Mouse (Mus musculus): ENCODE measurements at regions not wholly inside any gene's neighbourhood (a gene's known extent, or its start where the extent isn't known, plus 50 kb on each side); places are given as distances from the start of the nearest gene placed in this dataset.

GRCm38 (mm10) chr12:98069110-98069509 is 190.1 kb downstream of the Galc start:
- Histone ChIP-seq H3K4me2 (no peak overlapping the region), H3K36me3 (no peaks in the 10 kb centered on the region), H3K4me3 (no peak overlapping the region), H3K27ac (no peak overlapping the region), H3K27me3 (no peaks in the 10 kb centered on the region), H3K9ac (no peak overlapping the region), H3K4me1 (no peaks in the 10 kb centered on the region), H3K9me3 (no peaks in the 10 kb centered on the region)
- no peak for ATAC-seq (ENCODE audit: insufficient number of reproducible peaks, low FRiP score, low TSS enrichment, low read depth)
- WGBS = 44% methylated on average over 2 of the region's 2 CpGs

GRCm38 (mm10) chr12:98059419-98060180 is 199.7 kb downstream of the Galc start:
- ATAC-seq (ENCODE audit: insufficient number of reproducible peaks, low FRiP score, low TSS enrichment, low read depth) = no peak
- Histone ChIP-seq H3K9ac (no peak overlapping the region), H3K4me1 (no peaks in the 10 kb centered on the region), H3K9me3 (no peaks in the 10 kb centered on the region), H3K4me3 (no peak overlapping the region), H3K36me3 (no peaks in the 10 kb centered on the region), H3K4me2 (no peak overlapping the region), H3K27me3 (no peaks in the 10 kb centered on the region), H3K27ac (no peak overlapping the region)
- 69% methylated on average over 7 of the region's 7 CpGs for WGBS

DNA sequence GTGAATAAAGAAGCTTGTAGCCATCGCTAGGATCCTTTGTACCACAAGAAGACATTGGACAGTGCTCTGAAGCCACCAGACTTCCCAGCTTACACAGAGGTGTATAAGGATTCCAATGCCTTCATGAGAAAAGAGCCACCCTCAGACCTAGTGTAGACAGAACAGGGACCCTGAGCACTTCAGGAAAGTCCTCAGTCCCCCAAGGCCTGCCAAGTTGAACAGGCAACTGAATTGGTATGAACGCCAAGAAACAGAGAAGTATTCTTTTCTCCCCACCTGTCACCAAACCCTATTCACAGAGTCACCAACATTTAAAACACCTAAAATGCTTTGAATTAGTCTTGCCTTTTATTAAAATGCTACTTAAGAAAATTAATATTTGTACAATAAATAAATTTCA is 200.3 kb downstream of the Galc start:
- Histone ChIP-seq H3K9me3 (no peaks in the 10 kb centered on the region), H3K4me1 (no peaks in the 10 kb centered on the region), H3K4me3 (no peak overlapping the region), H3K9ac (no peak overlapping the region), H3K27ac (no peak overlapping the region), H3K27me3 (no peaks in the 10 kb centered on the region), H3K4me2 (no peak overlapping the region), H3K36me3 (no peaks in the 10 kb centered on the region)
- 85% methylated on average over 2 of the region's 2 CpGs for WGBS
- ATAC-seq (ENCODE audit: insufficient number of reproducible peaks, low FRiP score, low TSS enrichment, low read depth) = no peak

DNA sequence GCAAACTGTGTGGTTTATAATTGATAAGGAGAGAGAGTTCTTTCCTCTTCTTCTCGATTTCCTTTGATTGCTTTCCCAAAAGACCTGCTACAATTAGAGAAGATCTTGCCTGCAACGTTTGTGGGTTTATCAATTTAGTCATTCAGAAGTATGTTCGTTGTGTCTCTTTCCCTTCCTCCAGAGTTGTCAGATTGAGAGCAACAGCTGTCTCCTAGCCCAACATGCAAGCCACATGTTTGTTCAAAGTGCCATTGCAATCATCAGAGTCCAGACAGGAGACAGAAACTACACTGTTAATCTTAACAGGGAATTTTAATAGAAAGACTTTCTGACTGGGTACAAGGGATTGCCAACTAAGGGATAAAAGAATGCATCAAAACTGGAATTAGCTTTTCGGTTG is 208.3 kb downstream of the Galc start:
- Histone ChIP-seq H3K4me3 (no peak overlapping the region), H3K27ac (no peak overlapping the region), H3K36me3 (no peaks in the 10 kb centered on the region), H3K4me1 (0 out of 2 replicates have a peak, but pooled peaks cover 6% of the 10 kb centered on the region), H3K9me3 (no peaks in the 10 kb centered on the region), H3K4me2 (no peak overlapping the region), H3K27me3 (no peaks in the 10 kb centered on the region), H3K9ac (no peak overlapping the region)
- ATAC-seq (ENCODE audit: insufficient number of reproducible peaks, low FRiP score, low TSS enrichment, low read depth) = no peak
- WGBS = 48% methylated on average over 4 of the region's 4 CpGs

DNA sequence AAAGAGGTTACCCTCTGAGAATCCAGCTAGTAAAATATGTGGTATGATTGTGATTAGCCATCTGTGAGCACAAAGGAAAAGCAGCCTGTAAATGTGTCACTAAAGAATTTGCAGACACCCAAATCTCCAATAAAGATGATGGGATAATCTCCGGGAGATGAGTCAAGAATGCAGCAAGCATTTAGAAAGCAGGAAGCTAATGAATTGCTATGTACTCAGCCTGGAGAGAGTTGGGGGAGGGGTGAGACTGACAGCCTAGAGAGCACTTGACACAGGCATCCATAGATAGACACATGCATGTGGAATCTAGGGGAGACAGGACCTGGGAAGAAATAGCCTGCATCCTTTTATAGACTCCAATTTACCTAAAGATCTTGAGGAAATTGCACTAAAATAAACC is 208.8 kb downstream of the Galc start:
- H3K4me1 ChIP-seq = 0 out of 2 replicates have a peak, but pooled peaks cover 6% of the 10 kb centered on the region

GRCm38 (mm10) chr12:98050057-98050456 is 209.2 kb downstream of the Galc start:
- Histone ChIP-seq H3K9me3 (no peaks in the 10 kb centered on the region), H3K4me2 (no peak overlapping the region), H3K9ac (no peak overlapping the region), H3K27me3 (no peaks in the 10 kb centered on the region), H3K27ac (no peak overlapping the region), H3K4me3 (no peak overlapping the region), H3K4me1 (0 out of 2 replicates have a peak, but pooled peaks cover 6% of the 10 kb centered on the region), H3K36me3 (no peaks in the 10 kb centered on the region)
- 11% methylated on average over 5 of the region's 5 CpGs for WGBS
- ATAC-seq (ENCODE audit: insufficient number of reproducible peaks, low FRiP score, low TSS enrichment, low read depth) = no peak

More for the DNA sequence above, 208.8 kb downstream of the Galc start:
- Histone ChIP-seq H3K27me3 (no peaks in the 10 kb centered on the region), H3K36me3 (no peaks in the 10 kb centered on the region), H3K9ac (no peak overlapping the region), H3K9me3 (no peaks in the 10 kb centered on the region), H3K27ac (no peak overlapping the region), H3K4me2 (no peak overlapping the region), H3K4me3 (no peak overlapping the region)
- 7% methylated on average over 1 of the region's 1 CpGs for WGBS
- ATAC-seq (ENCODE audit: insufficient number of reproducible peaks, low FRiP score, low TSS enrichment, low read depth) = peak; percentile 30; the same call in 1 of the 2 replicates

DNA sequence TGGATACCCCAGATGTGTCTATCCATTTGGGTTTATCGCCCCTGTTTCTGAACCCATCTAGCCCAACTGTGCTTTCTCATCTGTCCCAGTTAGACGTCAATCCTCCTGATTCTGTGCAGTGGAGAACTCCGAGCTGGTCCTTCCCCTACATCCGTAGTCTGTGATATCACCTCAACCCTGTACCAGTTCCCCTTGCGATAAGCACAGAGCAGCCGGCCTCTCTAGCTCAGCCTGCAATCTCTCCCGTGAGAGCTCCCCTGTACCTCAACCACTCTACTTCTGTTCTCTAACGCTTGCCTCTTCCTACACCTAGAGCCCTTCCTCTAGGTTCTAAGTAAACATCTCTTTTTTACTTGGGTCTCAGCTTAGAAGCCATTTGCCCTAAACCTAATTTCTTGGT is 211.5 kb downstream of the Galc start:
- no peak overlapping the region for H3K4me2 ChIP-seq
- no peak overlapping the region for H3K27ac ChIP-seq
- H3K4me3 ChIP-seq = no peak overlapping the region
- WGBS = 85% methylated on average over 8 of the region's 8 CpGs
- H3K27me3 ChIP-seq = no peaks in the 10 kb centered on the region
- H3K9me3 ChIP-seq = no peaks in the 10 kb centered on the region
- ATAC-seq (ENCODE audit: insufficient number of reproducible peaks, low FRiP score, low TSS enrichment, low read depth) = no peak
- no peak overlapping the region for H3K9ac ChIP-seq
- 0 out of 2 replicates have a peak, but pooled peaks cover 6% of the 10 kb centered on the region for H3K4me1 ChIP-seq
- H3K36me3 ChIP-seq = no peaks in the 10 kb centered on the region

DNA sequence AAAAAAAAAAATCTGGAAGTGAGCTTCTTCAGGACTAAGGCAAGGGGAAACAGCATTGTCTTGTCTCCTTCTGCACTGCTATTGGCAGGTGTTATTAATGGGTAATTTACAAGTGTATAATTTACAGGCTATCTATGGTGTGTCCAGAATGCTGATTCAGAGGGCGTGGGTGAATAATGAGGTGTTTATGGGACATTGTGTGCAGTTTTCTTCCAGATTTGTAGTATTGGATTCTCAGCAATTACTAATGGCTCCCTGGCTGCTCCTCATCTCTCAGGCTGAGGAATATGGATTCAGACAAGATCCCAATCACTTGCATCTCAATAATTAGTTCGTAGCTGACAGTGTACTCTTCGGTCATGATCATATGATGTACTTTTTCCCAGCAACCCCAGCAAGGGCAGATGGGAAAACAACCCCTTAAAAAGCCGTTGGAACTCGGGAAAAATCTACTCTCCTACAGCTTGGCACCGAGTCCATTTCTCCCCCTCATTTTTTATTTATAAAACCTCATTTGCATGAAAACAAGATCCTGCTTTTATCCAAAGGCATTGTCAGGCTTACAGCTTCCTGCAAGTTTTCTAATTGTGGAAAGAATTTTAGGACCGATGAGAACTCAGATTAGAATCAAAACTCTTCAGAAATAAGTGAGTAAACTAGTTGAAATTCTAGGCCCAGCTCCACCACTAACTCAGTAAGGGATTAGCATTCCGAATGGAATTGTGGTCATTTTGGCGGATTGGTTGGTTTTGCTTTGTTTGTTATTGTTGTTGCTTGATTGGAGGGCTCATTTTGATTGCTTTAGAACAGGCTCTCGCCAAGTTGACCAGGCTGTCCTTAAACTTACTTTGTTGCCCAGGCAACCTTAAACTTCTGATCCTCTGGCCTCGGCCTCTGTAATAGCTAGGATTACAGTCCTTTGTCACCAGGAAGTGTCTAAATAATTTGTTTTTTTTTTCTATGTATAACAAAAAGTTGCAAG is 212.5 kb downstream of the Galc start:
- Histone ChIP-seq H3K36me3 (no peaks in the 10 kb centered on the region), H3K27ac (no peak overlapping the region), H3K9ac (no peak overlapping the region), H3K4me1 (0 out of 2 replicates have a peak, but pooled peaks cover 6% of the 10 kb centered on the region), H3K27me3 (no peaks in the 10 kb centered on the region), H3K4me3 (no peak overlapping the region), H3K9me3 (no peaks in the 10 kb centered on the region), H3K4me2 (no peak overlapping the region)
- ATAC-seq (ENCODE audit: insufficient number of reproducible peaks, low FRiP score, low TSS enrichment, low read depth) = no peak
- WGBS = 71% methylated on average over 11 of the region's 11 CpGs

- Histone ChIP-seq H3K4me2 (no peak overlapping the region), H3K9ac (no peak overlapping the region), H3K4me3 (no peak overlapping the region), H3K36me3 (no peaks in the 10 kb centered on the region), H3K9me3 (no peaks in the 10 kb centered on the region), H3K27me3 (no peaks in the 10 kb centered on the region), H3K4me1 (0 out of 2 replicates have a peak, but pooled peaks cover 5% of the 10 kb centered on the region), H3K27ac (no peak overlapping the region)
- WGBS = 64% methylated on average over 5 of the region's 5 CpGs
- no peak for ATAC-seq (ENCODE audit: insufficient number of reproducible peaks, low FRiP score, low TSS enrichment, low read depth)
These were observed 213.3 kb downstream of the Galc start for GRCm38 (mm10) chr12:98045784-98046458.

DNA sequence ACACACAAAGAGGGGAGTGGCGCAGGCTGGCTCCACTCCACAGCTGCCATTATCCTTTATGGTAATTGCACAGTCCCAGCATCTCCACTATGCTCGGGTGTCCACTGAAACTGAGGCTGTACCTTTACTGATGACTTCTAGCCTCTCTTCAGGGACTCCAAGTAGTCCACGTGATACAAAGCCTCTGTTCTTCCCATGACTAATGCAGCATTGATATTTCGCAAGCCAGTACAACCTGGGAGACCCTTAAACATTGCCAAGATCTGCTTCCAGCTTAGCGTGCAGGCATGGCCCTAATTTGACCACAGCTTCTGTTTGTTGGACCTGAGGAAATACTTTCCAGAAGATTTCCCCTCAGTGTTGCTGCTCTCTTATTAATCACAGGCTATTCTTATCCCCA is 215.8 kb downstream of the Galc start:
- ATAC-seq (ENCODE audit: insufficient number of reproducible peaks, low FRiP score, low TSS enrichment, low read depth) = no peak
- H3K4me3 ChIP-seq = no peak overlapping the region
- 60% methylated on average over 5 of the region's 5 CpGs for WGBS

GRCm38 (mm10) chr12:98039677-98040076 is 219.6 kb downstream of the Galc start:
- WGBS = 81% methylated on average over 4 of the region's 4 CpGs
- Histone ChIP-seq H3K4me1 (no peaks in the 10 kb centered on the region), H3K9ac (no peak overlapping the region), H3K9me3 (no peaks in the 10 kb centered on the region), H3K27me3 (no peaks in the 10 kb centered on the region), H3K4me3 (no peak overlapping the region), H3K27ac (no peak overlapping the region), H3K36me3 (no peaks in the 10 kb centered on the region), H3K4me2 (no peak overlapping the region)
- ATAC-seq (ENCODE audit: insufficient number of reproducible peaks, low FRiP score, low TSS enrichment, low read depth) = no peak

More for the DNA sequence above, 215.8 kb downstream of the Galc start:
- no peaks in the 10 kb centered on the region for H3K9me3 ChIP-seq
- no peaks in the 10 kb centered on the region for H3K27me3 ChIP-seq
- no peaks in the 10 kb centered on the region for H3K36me3 ChIP-seq
- H3K4me1 ChIP-seq = no peaks in the 10 kb centered on the region
- no peak overlapping the region for H3K27ac ChIP-seq
- no peak overlapping the region for H3K9ac ChIP-seq
- no peak overlapping the region for H3K4me2 ChIP-seq

Measured in limb, embryonic 15.5 days (tissue).